Mouse (Mus musculus): ENCODE results near the gene Slc1a5. TPM values are rescaled to one million over a fixed set of nuclear protein-coding genes. Genes with fewer than 3 reads are reported as not detected.

The Slc1a5 gene
- polyA plus RNA-seq, 1 experiment from 2014 or later = 44.8 TPM

DNA sequence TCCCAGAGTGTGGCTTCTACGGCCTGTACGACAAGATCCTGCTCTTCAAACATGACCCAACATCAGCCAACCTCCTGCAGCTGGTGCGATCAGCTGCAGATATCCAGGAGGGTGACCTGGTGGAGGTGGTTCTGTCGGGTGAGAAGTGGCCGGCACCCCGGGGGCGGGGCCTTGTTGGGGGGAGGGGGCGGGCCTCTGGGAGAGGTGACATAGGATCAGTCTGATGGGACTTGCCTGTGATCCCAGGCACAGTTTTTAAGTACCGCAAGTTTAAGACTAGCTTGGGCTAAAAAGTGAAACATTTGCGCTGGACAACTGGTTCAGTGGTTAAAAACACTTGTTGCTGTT, 64.7 kb downstream of the Slc1a5 start:
- no peak for ATAC-seq
- H3K4me2 ChIP-seq (ENCODE audit: low read depth, low read length) = peak overlapping the region; percentile 98
- H3K4me3 ChIP-seq (ENCODE audit: low read depth, low read length) = peak overlapping the region; percentile 70
- DNase-seq = no peak
- TF ChIP-seq CTCF (IDR thresholded peaks at IDR 0.05; ENCODE audit: low read depth) (no peak), EP300 (IDR thresholded peaks at IDR 0.05; ENCODE audit: low read depth) (no peak)
- H3K27me3 ChIP-seq (ENCODE audit: insufficient read depth, low read length) = no peaks in the 10 kb centered on the region
- peaks cover 26% of the 10 kb centered on the region for H3K36me3 ChIP-seq (replicated peaks; ENCODE audit: insufficient read depth, low read length)
- H3K4me1 ChIP-seq (ENCODE audit: insufficient read depth) = peaks cover 33% of the 10 kb centered on the region
- WGBS (ENCODE audit: insufficient replicate concordance) = 31% methylated on average over 10 of the region's 10 CpGs
- H3K27ac ChIP-seq (ENCODE audit: low read depth) = peak overlapping the region; percentile 73
- no peaks in the 10 kb centered on the region for H3K9me3 ChIP-seq (ENCODE audit: low read length)
- H3K9ac ChIP-seq (replicated peaks) = peak overlapping the region; percentile 74

DNA sequence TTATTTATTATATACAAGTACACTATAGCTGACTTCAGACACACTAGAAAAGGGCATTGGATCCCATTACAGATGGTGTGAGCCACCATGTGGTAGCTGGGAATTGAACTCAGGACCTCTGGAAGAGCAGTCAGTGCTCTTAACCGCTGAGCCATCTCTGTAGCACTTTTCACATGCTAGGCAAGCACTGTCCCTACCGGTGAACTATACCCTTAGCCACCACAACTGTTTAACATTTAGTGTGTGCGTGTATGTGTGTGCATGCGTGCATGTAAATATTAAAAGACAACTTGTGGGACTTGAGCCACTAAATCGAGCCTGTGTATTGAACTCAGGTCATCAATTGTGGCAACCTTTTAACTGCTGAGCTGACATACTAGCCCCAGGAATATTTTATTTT, 65.6 kb downstream of the Slc1a5 start:
- H3K4me3 ChIP-seq (ENCODE audit: low read depth, low read length) = no peak overlapping the region
- no peak for DNase-seq
- no peak for ATAC-seq
- H3K27ac ChIP-seq (ENCODE audit: low read depth) = no peak overlapping the region
- 83% methylated on average over 5 of the region's 5 CpGs for WGBS (ENCODE audit: insufficient replicate concordance)
- TF ChIP-seq EP300 (IDR thresholded peaks at IDR 0.05; ENCODE audit: low read depth) (no peak), CTCF (IDR thresholded peaks at IDR 0.05; ENCODE audit: low read depth) (no peak)
- H3K4me1 ChIP-seq (ENCODE audit: insufficient read depth) = peaks cover 27% of the 10 kb centered on the region
- no peaks in the 10 kb centered on the region for H3K27me3 ChIP-seq (ENCODE audit: insufficient read depth, low read length)
- no peaks in the 10 kb centered on the region for H3K9me3 ChIP-seq (ENCODE audit: low read length)
- no peak overlapping the region for H3K4me2 ChIP-seq (ENCODE audit: low read depth, low read length)
- H3K9ac ChIP-seq (replicated peaks) = no peak overlapping the region
- H3K36me3 ChIP-seq (replicated peaks; ENCODE audit: insufficient read depth, low read length) = peaks cover 24% of the 10 kb centered on the region

GRCm38 (mm10) chr7:16847507-16847906, 66.4 kb downstream of the Slc1a5 start:
- peaks cover 24% of the 10 kb centered on the region for H3K36me3 ChIP-seq (replicated peaks; ENCODE audit: insufficient read depth, low read length)
- 90% methylated on average over 19 of the region's 19 CpGs for WGBS (ENCODE audit: insufficient replicate concordance)

More at GRCm38 (mm10) chr7:16847507-16847906, 66.4 kb downstream of the Slc1a5 start:
- Histone ChIP-seq H3K9me3 (ENCODE audit: low read length) (no peaks in the 10 kb centered on the region), H3K4me3 (ENCODE audit: low read depth, low read length) (no peak overlapping the region), H3K4me1 (ENCODE audit: insufficient read depth) (peaks cover 21% of the 10 kb centered on the region), H3K4me2 (ENCODE audit: low read depth, low read length) (no peak overlapping the region), H3K9ac (replicated peaks) (no peak overlapping the region), H3K27ac (ENCODE audit: low read depth) (no peak overlapping the region), H3K27me3 (ENCODE audit: insufficient read depth, low read length) (no peaks in the 10 kb centered on the region)
- DNase-seq (no peak), ATAC-seq (no peak)
- TF ChIP-seq EP300 (IDR thresholded peaks at IDR 0.05; ENCODE audit: low read depth) (no peak), CTCF (IDR thresholded peaks at IDR 0.05; ENCODE audit: low read depth) (no peak)

Other genes starting within 250 kb of the Slc1a5 start
- 2.4 and 2.7 TPM in 2 replicates for gene Arhgap35, start 166.3 kb upstream of the Slc1a5 start, polyA plus RNA-seq (2015; fragmentation: Nextera tagmentation; extraction: Ambion mirVana)
- not detected in 2 replicates for gene Ceacam15, start 105.6 kb upstream of the Slc1a5 start, polyA plus RNA-seq (2015; fragmentation: Nextera tagmentation; extraction: Ambion mirVana)
- gene Ceacam9, start 59.4 kb upstream of the Slc1a5 start, polyA plus RNA-seq (2015; fragmentation: Nextera tagmentation; extraction: Ambion mirVana) = not detected in 2 replicates
- gene Ap2s1, start 42.9 kb upstream of the Slc1a5 start, polyA plus RNA-seq (2015; fragmentation: Nextera tagmentation; extraction: Ambion mirVana) = 151 and 153 TPM in 2 replicates
- 15.9 and 18.4 TPM in 2 replicates for gene Strn4, start 34.5 kb downstream of the Slc1a5 start, polyA plus RNA-seq (2015; fragmentation: Nextera tagmentation; extraction: Ambion mirVana)
- 7.4 and 8.7 TPM in 2 replicates for gene Fkrp, start 35.4 kb downstream of the Slc1a5 start, polyA plus RNA-seq (2015; fragmentation: Nextera tagmentation; extraction: Ambion mirVana)
- 4.3 and 5.0 TPM in 2 replicates for gene Prkd2, start 61.6 kb downstream of the Slc1a5 start, polyA plus RNA-seq (2015; fragmentation: Nextera tagmentation; extraction: Ambion mirVana)
- gene Dact3, start 94.0 kb downstream of the Slc1a5 start, polyA plus RNA-seq (2015; fragmentation: Nextera tagmentation; extraction: Ambion mirVana) = 0.09 TPM in 2 replicates
- gene Gng8, start 110.4 kb downstream of the Slc1a5 start, polyA plus RNA-seq (2015; fragmentation: Nextera tagmentation; extraction: Ambion mirVana) = 0.15 and 0.20 TPM in 2 replicates
- gene Ptgir, start 125.2 kb downstream of the Slc1a5 start, polyA plus RNA-seq (2015; fragmentation: Nextera tagmentation; extraction: Ambion mirVana) = 1.1 and 1.7 TPM in 2 replicates
- gene Calm3, start 142.8 kb downstream of the Slc1a5 start, polyA plus RNA-seq (2015; fragmentation: Nextera tagmentation; extraction: Ambion mirVana) = 58.8 and 60.3 TPM in 2 replicates
- 0.06 and 0.09 TPM in 2 replicates for gene Pnmal2, start 163.3 kb downstream of the Slc1a5 start, polyA plus RNA-seq (2015; fragmentation: Nextera tagmentation; extraction: Ambion mirVana)
- gene Pnmal1, start 178.3 kb downstream of the Slc1a5 start, polyA plus RNA-seq (2015; fragmentation: Nextera tagmentation; extraction: Ambion mirVana) = 0.02 and 0.04 TPM in 2 replicates
- not detected in 2 replicates for gene Gm42372, start 201.7 kb downstream of the Slc1a5 start, polyA plus RNA-seq (2015; fragmentation: Nextera tagmentation; extraction: Ambion mirVana)
- gene Ccdc8, start 211.4 kb downstream of the Slc1a5 start, polyA plus RNA-seq (2015; fragmentation: Nextera tagmentation; extraction: Ambion mirVana) = 1.1 and 1.3 TPM in 2 replicates
- 26.9 and 32.1 TPM in 2 replicates for gene Ppp5c, start 246.6 kb downstream of the Slc1a5 start, polyA plus RNA-seq (2015; fragmentation: Nextera tagmentation; extraction: Ambion mirVana)